Mouse (Mus musculus): ENCODE measurements around the gene Gm21836. TPM values are rescaled to one million over a fixed set of nuclear protein-coding genes. Genes with fewer than 3 reads are reported as not detected.
"Not testable (repeated sequence)": the region's sequence is repeated elsewhere in the genome, so short reads cannot be mapped to it uniquely, and the experiment has no call there.

Gm21836 gene
- not detected for total RNA-seq (2021)

GRCm38 (mm10) chr9:124493693-124494092, at the start of gene Gm21836:
TSS of gene Gm21836 (minus strand) at chr9:124493793.
- not testable (repeated sequence) for DNase-seq

- DNase-seq = not testable (repeated sequence)
These were observed 13.1 kb downstream of the Gm21836 start for GRCm38 (mm10) chr9:124480361-124480980.

GRCm38 (mm10) chr9:124478081-124478480, 15.5 kb downstream of the Gm21836 start:
- no peak for DNase-seq

- DNase-seq = no peak
These were observed 17.3 kb downstream of the Gm21836 start, which contains the start of gene Ppp2r3d for GRCm38 (mm10) chr9:124476096-124476902. TSS of gene Ppp2r3d (minus strand) at chr9:124476898.

GRCm38 (mm10) chr9:124475689-124476088, 17.9 kb downstream of the Gm21836 start:
- no peak for DNase-seq

GRCm38 (mm10) chr9:124456572-124456971, 37.0 kb downstream of the Gm21836 start:
- no peak for DNase-seq

Other genes with a start within 250 kb of the Gm21836 start
- gene 2010315B03Rik, start 181.1 kb downstream of the Gm21836 start, total RNA-seq (2021) = 10 to 100 TPM; 18.3 to 19.9 TPM
- gene Ppp2r3d, start 16.9 kb downstream of the Gm21836 start, total RNA-seq (2021) = 10 to 100 TPM; 95.5 to 95.6 TPM

Measured in layer of hippocampus, postnatal 36 days (tissue).